Mouse (Mus musculus) cerebellum, adult 9-10 months (tissue): ENCODE measurements around the gene Gm49776.
"Not testable (repeated sequence)": the region's sequence is repeated elsewhere in the genome, so short reads cannot be mapped to it uniquely, and the experiment has no call there.

Source experiments
- DNase-seq: peaks from one replicate; pipeline ENCODE4 v3.0.0; 2022

Gene Gm49776

GRCm38 (mm10) chr16:18258221-18258620 is at the start of gene Gm49776:
Gene Gm49776 (minus strand): TSS chr16:18258321.
- DNase-seq, result no peak

- DNase-seq, result not testable (repeated sequence)
Measured at GRCm38 (mm10) chr16:18289614-18290013, 31.5 kb upstream of the Gm49776 start.

- DNase-seq, result peak; percentile 97
Measured at GRCm38 (mm10) chr16:18289067-18289588, 31.0 kb upstream of the Gm49776 start, which contains the start of gene Dgcr8. Gene Dgcr8 (minus strand): TSS chr16:18289246.

- DNase-seq, result no peak
Measured at GRCm38 (mm10) chr16:18288581-18289061, 30.5 kb upstream of the Gm49776 start.

GRCm38 (mm10) chr16:18288166-18288565 is 30.0 kb upstream of the Gm49776 start:
- no peak for DNase-seq

- no peak for DNase-seq
Measured at GRCm38 (mm10) chr16:18275166-18275565, 17.0 kb upstream of the Gm49776 start.

GRCm38 (mm10) chr16:18268182-18268581 is 10.1 kb upstream of the Gm49776 start:
- no peak for DNase-seq

- no peak for DNase-seq
Measured at GRCm38 (mm10) chr16:18265024-18265423, 6.9 kb upstream of the Gm49776 start.

GRCm38 (mm10) chr16:18253866-18254265 is 4.3 kb downstream of the Gm49776 start:
- DNase-seq, result no peak

- DNase-seq, result no peak
Measured at GRCm38 (mm10) chr16:18252736-18253135, 5.4 kb downstream of the Gm49776 start.

GRCm38 (mm10) chr16:18250828-18251790 is 7.0 kb downstream of the Gm49776 start:
- no peak for DNase-seq

GRCm38 (mm10) chr16:18250231-18250630 is 7.9 kb downstream of the Gm49776 start:
- no peak for DNase-seq

GRCm38 (mm10) chr16:18249364-18249967 is 8.7 kb downstream of the Gm49776 start:
- DNase-seq, result peak; percentile 70

- DNase-seq, result peak; percentile 97
Measured at GRCm38 (mm10) chr16:18248433-18249363, 9.4 kb downstream of the Gm49776 start, which contains the start of the genes Trmt2a and Ranbp1. Gene Trmt2a (plus strand): TSS chr16:18248679. Gene Ranbp1 (minus strand): TSS chr16:18248732.

- DNase-seq, result no peak
Measured at GRCm38 (mm10) chr16:18247521-18248399, 10.4 kb downstream of the Gm49776 start.

- no peak for DNase-seq
Measured at GRCm38 (mm10) chr16:18241581-18241980, 16.5 kb downstream of the Gm49776 start.

GRCm38 (mm10) chr16:18236676-18237501 is 21.2 kb downstream of the Gm49776 start:
- DNase-seq, result no peak

- DNase-seq, result peak; percentile 73
Measured at GRCm38 (mm10) chr16:18235389-18236065, 22.6 kb downstream of the Gm49776 start.

- peak; percentile 71 for DNase-seq
Measured at GRCm38 (mm10) chr16:18234671-18235388, 23.3 kb downstream of the Gm49776 start, which contains the start of gene Zdhhc8. Gene Zdhhc8 (minus strand): TSS chr16:18235136.
